Mouse (Mus musculus): ENCODE results near the gene Mecr.

DNA sequence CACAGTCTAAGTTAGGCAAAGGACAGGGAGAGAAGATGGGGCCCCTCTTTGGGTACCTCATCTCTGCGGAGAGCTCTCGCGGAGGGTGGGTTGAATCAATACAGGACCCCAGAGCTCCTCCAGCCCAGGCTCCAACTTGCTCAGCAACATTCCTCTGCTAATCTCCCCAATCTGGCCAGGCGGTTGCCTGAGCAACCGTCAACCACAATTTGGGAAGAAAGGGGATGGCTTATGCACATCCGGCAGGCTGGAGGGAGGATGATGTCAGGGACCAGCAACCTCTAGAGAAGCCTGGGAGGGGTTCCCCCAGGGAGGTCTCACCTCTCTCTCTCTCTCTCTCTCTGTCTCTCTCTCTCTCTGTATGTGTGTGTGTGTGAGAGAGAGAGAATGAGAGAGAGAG is 16.4 kb upstream of the Mecr start:
- TF ChIP-seq POLR2A (IDR thresholded peaks at IDR 0.05; ENCODE audit: insufficient read depth, low read length), result no peak
- no peak for TF ChIP-seq CTCF (IDR thresholded peaks at IDR 0.05; ENCODE audit: low read depth, low read length)

All from ES-Bruce4 (cell line).